Mouse (Mus musculus): ENCODE data around the gene C9orf72.

DNA sequence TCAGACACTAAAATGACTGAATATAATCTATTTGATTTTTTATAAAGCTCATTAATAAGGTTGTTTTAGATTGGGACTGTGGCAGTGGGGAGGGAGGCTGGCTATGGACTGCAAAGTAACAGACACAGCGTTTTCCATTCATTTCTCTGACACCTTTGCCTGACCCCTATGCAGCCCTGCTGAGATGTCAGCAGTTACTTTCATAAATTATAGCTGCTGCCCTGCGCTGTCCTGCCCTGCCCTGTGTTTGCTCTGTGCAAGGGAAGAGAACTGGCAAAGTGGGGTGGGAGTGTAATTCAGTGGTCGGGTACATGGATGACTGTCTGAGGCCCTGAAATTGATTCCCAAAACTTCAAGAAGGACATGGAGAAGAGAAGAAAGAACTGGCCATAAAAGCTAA, 71.9 kb downstream of the C9orf72 start:
- TF ChIP-seq CTCF (IDR thresholded peaks at IDR 0.05; ENCODE audit: extremely low read depth, insufficient read depth, insufficient read length, insufficient replicate concordance) (no peak), POLR2A (IDR thresholded peaks at IDR 0.05; ENCODE audit: low read depth, low read length) (no peak)

Data from spleen, adult 2 months (tissue).